Mouse (Mus musculus): ENCODE results near the gene Rln3. TPM values are rescaled to one million over a fixed set of nuclear protein-coding genes. Genes with fewer than 3 reads are reported as not detected.
A peak's percentile ranks its signal among the peaks of the same experiment; 100 is the strongest.

Rln3 gene
- 0.31 TPM in 1 of 2 replicates, not detected in the other for polyA plus RNA-seq (2012; ENCODE audit: insufficient read depth, low replicate concordance)

- H3K27me3 ChIP-seq (replicated peaks) = peaks cover 32% of the 10 kb centered on the region
- H3K4me3 ChIP-seq (replicated peaks) = no peak within 1 kb of the TSS
- TF ChIP-seq GATA1 (IDR thresholded peaks at IDR 0.05; ENCODE audit: borderline replicate concordance, low read length) (no peak), FLI1 (IDR thresholded peaks at IDR 0.05; ENCODE audit: low read length) (no peak)
- H3K4me1 ChIP-seq = peaks cover 40% of the 10 kb centered on the region
- peaks cover 11% of the 10 kb centered on the region for H3K36me3 ChIP-seq (replicated peaks; ENCODE audit: low read length)
- H3K9me3 ChIP-seq = peaks cover 4% of the 10 kb centered on the region; the same call in 1 of the 2 replicates
Observed at GRCm38 (mm10) chr8:84044900-84045299, at the start of gene Rln3. Gene Rln3 (minus strand): TSS chr8:84045000.

GRCm38 (mm10) chr8:84090585-84090984 is 45.8 kb upstream of the Rln3 start:
- no peak for TF ChIP-seq FLI1 (IDR thresholded peaks at IDR 0.05; ENCODE audit: low read length)
- TF ChIP-seq GATA1 (IDR thresholded peaks at IDR 0.05; ENCODE audit: borderline replicate concordance, low read length) = no peak
- Histone ChIP-seq H3K4me1 (peaks cover 4% of the 10 kb centered on the region; the same call in 1 of the 2 replicates), H3K9me3 (no peaks in the 10 kb centered on the region), H3K36me3 (replicated peaks; ENCODE audit: low read length) (peaks cover 97% of the 10 kb centered on the region), H3K4me3 (replicated peaks) (no peak overlapping the region), H3K27me3 (replicated peaks) (no peaks in the 10 kb centered on the region)

- TF ChIP-seq FLI1 (IDR thresholded peaks at IDR 0.05; ENCODE audit: low read length) = no peak
- no peaks in the 10 kb centered on the region for H3K9me3 ChIP-seq
Observed at GRCm38 (mm10) chr8:84089277-84089676, 44.5 kb upstream of the Rln3 start.

GRCm38 (mm10) chr8:84087821-84088220 is 43.0 kb upstream of the Rln3 start:
- Histone ChIP-seq H3K4me3 (replicated peaks) (peak overlapping the region; percentile 33), H3K36me3 (replicated peaks; ENCODE audit: low read length) (peaks cover 98% of the 10 kb centered on the region), H3K4me1 (peaks cover 4% of the 10 kb centered on the region; the same call in 1 of the 2 replicates), H3K27me3 (replicated peaks) (no peaks in the 10 kb centered on the region), H3K9me3 (no peaks in the 10 kb centered on the region)
- TF ChIP-seq FLI1 (IDR thresholded peaks at IDR 0.05; ENCODE audit: low read length) = no peak

More at GRCm38 (mm10) chr8:84089277-84089676, 44.5 kb upstream of the Rln3 start:
- peaks cover 98% of the 10 kb centered on the region for H3K36me3 ChIP-seq (replicated peaks; ENCODE audit: low read length)
- H3K4me1 ChIP-seq = peaks cover 4% of the 10 kb centered on the region; the same call in 1 of the 2 replicates
- H3K27me3 ChIP-seq (replicated peaks) = no peaks in the 10 kb centered on the region
- no peak overlapping the region for H3K4me3 ChIP-seq (replicated peaks)

- peaks cover 4% of the 10 kb centered on the region; the same call in 1 of the 2 replicates for H3K4me1 ChIP-seq
- H3K36me3 ChIP-seq (replicated peaks; ENCODE audit: low read length) = peaks cover 98% of the 10 kb centered on the region
- TF ChIP-seq FLI1 (IDR thresholded peaks at IDR 0.05; ENCODE audit: low read length) = no peak
- TF ChIP-seq GATA1 (IDR thresholded peaks at IDR 0.05; ENCODE audit: borderline replicate concordance, low read length) = no peak
- no peaks in the 10 kb centered on the region for H3K27me3 ChIP-seq (replicated peaks)
- H3K9me3 ChIP-seq = no peaks in the 10 kb centered on the region
- no peak overlapping the region for H3K4me3 ChIP-seq (replicated peaks)
Observed at GRCm38 (mm10) chr8:84087156-84087555, 42.4 kb upstream of the Rln3 start.

- Histone ChIP-seq H3K27me3 (replicated peaks) (no peaks in the 10 kb centered on the region), H3K9me3 (no peaks in the 10 kb centered on the region), H3K4me3 (replicated peaks) (no peak overlapping the region), H3K36me3 (replicated peaks; ENCODE audit: low read length) (peaks cover 98% of the 10 kb centered on the region), H3K4me1 (peaks cover 4% of the 10 kb centered on the region; the same call in 1 of the 2 replicates)
- TF ChIP-seq GATA1 (IDR thresholded peaks at IDR 0.05; ENCODE audit: borderline replicate concordance, low read length) (no peak), FLI1 (IDR thresholded peaks at IDR 0.05; ENCODE audit: low read length) (no peak)
Observed at GRCm38 (mm10) chr8:84084341-84085115, 39.7 kb upstream of the Rln3 start.

GRCm38 (mm10) chr8:84083829-84084241 is 39.0 kb upstream of the Rln3 start:
- Histone ChIP-seq H3K4me1 (peaks cover 4% of the 10 kb centered on the region; the same call in 1 of the 2 replicates), H3K36me3 (replicated peaks; ENCODE audit: low read length) (peaks cover 98% of the 10 kb centered on the region), H3K9me3 (no peaks in the 10 kb centered on the region), H3K27me3 (replicated peaks) (no peaks in the 10 kb centered on the region), H3K4me3 (replicated peaks) (no peak overlapping the region)
- no peak for TF ChIP-seq FLI1 (IDR thresholded peaks at IDR 0.05; ENCODE audit: low read length)
- TF ChIP-seq GATA1 (IDR thresholded peaks at IDR 0.05; ENCODE audit: borderline replicate concordance, low read length) = no peak

- Histone ChIP-seq H3K4me1 (peaks cover 31% of the 10 kb centered on the region), H3K9me3 (no peaks in the 10 kb centered on the region), H3K27me3 (replicated peaks) (no peaks in the 10 kb centered on the region), H3K36me3 (replicated peaks; ENCODE audit: low read length) (peaks cover 96% of the 10 kb centered on the region), H3K4me3 (replicated peaks) (no peak overlapping the region)
- TF ChIP-seq FLI1 (IDR thresholded peaks at IDR 0.05; ENCODE audit: low read length) (no peak), GATA1 (IDR thresholded peaks at IDR 0.05; ENCODE audit: borderline replicate concordance, low read length) (no peak)
Observed at GRCm38 (mm10) chr8:84079206-84079605, 34.4 kb upstream of the Rln3 start.

GRCm38 (mm10) chr8:84076849-84077248 is 32.0 kb upstream of the Rln3 start:
- Histone ChIP-seq H3K9me3 (no peaks in the 10 kb centered on the region), H3K36me3 (replicated peaks; ENCODE audit: low read length) (peaks cover 83% of the 10 kb centered on the region), H3K27me3 (replicated peaks) (no peaks in the 10 kb centered on the region), H3K4me1 (peaks cover 55% of the 10 kb centered on the region), H3K4me3 (replicated peaks) (no peak overlapping the region)
- no peak for TF ChIP-seq GATA1 (IDR thresholded peaks at IDR 0.05; ENCODE audit: borderline replicate concordance, low read length)
- no peak for TF ChIP-seq FLI1 (IDR thresholded peaks at IDR 0.05; ENCODE audit: low read length)

- Histone ChIP-seq H3K4me3 (replicated peaks) (no peak overlapping the region), H3K9me3 (no peaks in the 10 kb centered on the region), H3K27me3 (replicated peaks) (no peaks in the 10 kb centered on the region), H3K4me1 (peaks cover 59% of the 10 kb centered on the region), H3K36me3 (replicated peaks; ENCODE audit: low read length) (peaks cover 80% of the 10 kb centered on the region)
- TF ChIP-seq FLI1 (IDR thresholded peaks at IDR 0.05; ENCODE audit: low read length) (no peak), GATA1 (IDR thresholded peaks at IDR 0.05; ENCODE audit: borderline replicate concordance, low read length) (no peak)
Observed at GRCm38 (mm10) chr8:84076412-84076811, 31.6 kb upstream of the Rln3 start.

All from megakaryocyte, embryonic 14.5 days (primary cell).